Mouse (Mus musculus): Measurements from ENCODE around the gene Rps3.

Rps3 gene

GRCm38 (mm10) chr7:99436530-99436929 lies 47.0 kb downstream of the Rps3 start:
- no peak for DNase-seq

DNA sequence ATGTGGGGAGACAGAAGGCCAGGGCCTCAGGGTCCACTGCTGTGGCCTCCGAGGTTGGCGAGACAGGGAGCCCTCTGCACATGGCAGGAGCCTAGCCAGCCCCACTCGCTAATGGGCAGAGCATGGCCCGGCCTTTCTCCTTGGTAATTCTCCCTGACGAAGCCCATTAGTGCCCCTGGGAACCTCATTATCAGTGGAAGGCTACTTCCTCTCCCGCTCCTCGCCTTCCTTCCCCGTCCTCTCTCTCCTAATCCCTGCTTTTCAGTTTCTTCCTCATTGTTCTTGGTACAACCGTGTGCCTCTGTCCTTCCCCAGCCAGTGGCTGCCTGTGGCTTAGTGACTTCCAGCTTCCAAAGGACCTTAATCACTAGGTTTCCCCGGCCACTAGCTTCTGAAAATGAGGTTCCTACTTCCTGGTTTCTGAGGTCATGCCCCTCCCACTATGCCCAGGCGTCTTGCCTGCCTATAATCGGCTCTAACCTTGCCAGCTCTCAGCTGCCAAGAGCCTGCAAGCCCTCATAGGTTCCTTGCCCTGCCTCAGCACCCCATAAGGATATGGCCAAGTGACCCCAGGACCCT lies 48.8 kb downstream of the Rps3 start:
- no peak for DNase-seq

DNA sequence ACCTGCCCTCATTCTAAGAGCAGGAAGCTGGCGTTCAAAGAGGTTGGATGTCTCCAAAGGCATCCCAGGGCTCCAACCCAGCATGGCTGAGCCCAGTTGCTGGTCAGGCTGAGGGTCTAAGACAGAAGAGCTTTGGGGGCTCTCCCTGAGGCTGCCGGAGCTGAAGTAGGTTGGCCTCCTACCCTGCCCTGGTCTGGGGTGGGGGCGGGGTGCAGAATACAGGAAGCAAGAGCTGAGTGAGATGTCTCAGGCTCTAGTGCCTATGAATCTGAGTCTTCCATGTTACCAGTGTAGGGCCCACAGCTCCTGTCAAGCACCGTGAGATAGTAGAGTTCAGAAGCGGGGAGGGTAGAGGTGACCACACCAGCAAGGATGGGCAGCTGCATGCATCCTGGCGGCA lies 50.7 kb downstream of the Rps3 start:
- DNase-seq: no peak

DNA sequence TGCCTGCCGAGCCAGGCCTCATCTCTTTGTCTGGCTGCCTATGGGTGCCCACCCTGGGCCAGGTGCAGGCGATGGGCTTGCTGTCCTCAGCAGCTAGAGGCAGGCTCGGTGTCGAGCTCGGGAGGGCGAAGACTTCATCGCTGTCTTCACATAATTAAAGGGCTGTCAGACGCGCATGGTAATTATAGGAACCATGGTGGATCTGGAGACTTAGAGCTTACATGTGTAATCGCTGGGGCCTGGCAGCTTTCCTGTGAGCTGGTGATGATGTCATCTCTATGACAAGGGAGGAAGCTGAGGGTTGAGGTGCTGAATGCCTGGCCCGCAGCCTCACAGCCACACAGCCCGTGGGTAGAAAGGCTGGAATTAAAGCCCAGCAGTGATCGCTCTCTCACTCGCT lies 51.3 kb downstream of the Rps3 start:
- DNase-seq: no peak

GRCm38 (mm10) chr7:99430246-99430645 lies 53.3 kb downstream of the Rps3 start:
- DNase-seq: no peak

DNA sequence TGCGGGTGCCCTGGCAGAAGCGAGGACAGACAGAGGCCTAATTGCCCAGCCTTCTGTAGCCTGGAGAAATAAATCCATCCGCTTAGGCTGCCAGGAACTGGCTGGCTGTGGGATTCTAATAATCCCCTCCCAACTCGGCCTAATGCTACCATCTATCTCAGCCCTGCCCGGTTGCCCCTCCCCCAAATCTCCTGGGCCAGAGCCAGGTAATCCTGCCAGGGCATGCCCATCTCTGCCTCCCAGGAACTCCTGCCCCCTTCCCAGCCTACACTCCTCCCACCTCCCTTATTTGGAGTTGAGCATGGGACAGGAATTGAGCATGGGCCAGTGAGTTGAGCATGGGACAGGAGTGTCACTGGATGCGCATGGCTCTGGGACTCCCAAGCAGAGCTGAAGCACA lies 53.8 kb downstream of the Rps3 start:
- no peak for DNase-seq

- no peak for DNase-seq
Measured at GRCm38 (mm10) chr7:99428836-99429235, 54.7 kb downstream of the Rps3 start.

DNA sequence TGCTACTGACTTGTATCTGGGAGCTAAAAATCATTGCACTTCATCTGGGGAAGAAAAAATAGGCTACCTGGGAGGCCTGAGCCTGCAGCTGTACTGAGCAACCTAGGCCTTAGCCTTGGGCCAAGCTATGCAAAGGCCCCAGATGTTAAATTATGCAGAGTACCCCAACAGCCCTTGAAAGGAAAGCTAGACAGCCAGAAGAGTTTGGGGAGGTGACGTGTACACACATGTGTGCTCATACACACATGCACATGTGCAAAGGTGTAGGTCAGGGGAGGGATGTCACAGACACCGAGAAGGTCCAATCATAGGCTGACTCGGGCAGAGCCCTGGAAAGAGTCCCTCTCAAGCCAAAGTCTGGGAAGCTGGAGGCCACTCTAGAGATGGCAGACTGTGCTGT lies 55.6 kb downstream of the Rps3 start:
- DNase-seq: no peak
